Mouse (Mus musculus): ENCODE data around the gene Cdkn1a.

GRCm38 (mm10) chr17:29092497-29092896 lies 1.7 kb downstream of the Cdkn1a start:
- TF ChIP-seq CTCF (IDR thresholded peaks at IDR 0.05) (no peak), EP300 (IDR thresholded peaks at IDR 0.05; ENCODE audit: insufficient read depth, low read depth, low read length) (no peak)
